Mouse (Mus musculus) MEL (cell line): ENCODE measurements around the gene Pola1. TPM values are rescaled to one million over a fixed set of nuclear protein-coding genes. Genes with fewer than 3 reads are reported as not detected.

Experiments used
- DNase-seq: peaks from one replicate; pipeline ENCODE4 v3.0.0; 2011; ENCODE audit warnings: low read depth, low spot score
- H3K27ac ChIP-seq: 2 replicates; pipeline ENCODE4 v1.5.1; 2012; ENCODE audit warnings: low read depth, mild to moderate bottlenecking, control low read depth, low read length, moderate library complexity; ENCODE audit not compliant: control insufficient read depth
- H3K27me3 ChIP-seq, 2 experiments: fragments of 150-350 bp in 1 of 2; sonication (generic) in 1 of 2; 2 replicates each; pipeline ENCODE4 v1.6.1; 2012; ENCODE audit warnings: low read length in 2 of 2, mild to moderate bottlenecking in 2 of 2, improper control_type of control experiment in 1 of 2, moderate library complexity in 1 of 2; ENCODE audit not compliant: insufficient read depth in 2 of 2, control insufficient read depth in 1 of 2
- H3K36me3 ChIP-seq, 2 experiments: 2 replicates each; pipeline ENCODE4 v1.6.1; 2012 to 2014; ENCODE audit warnings: low read length in 2 of 2, improper control_type of control experiment in 1 of 2, inconsistent platforms in 1 of 2, mild to moderate bottlenecking in 1 of 2; ENCODE audit not compliant: insufficient read depth in 2 of 2, control insufficient read depth in 1 of 2
- H3K4me1 ChIP-seq, 2 experiments: fragments of 150-350 bp in 1 of 2; sonication (generic) in 1 of 2; 2 replicates each; pipeline ENCODE4 v1.6.1; 2012; ENCODE audit warnings: low read length in 2 of 2, improper control_type of control experiment in 1 of 2, mild to moderate bottlenecking in 1 of 2; ENCODE audit not compliant: insufficient read depth in 2 of 2, control insufficient read depth in 1 of 2
- H3K4me3 ChIP-seq, 2 experiments: fragments of 150-350 bp in 1 of 2; sonication (generic) in 1 of 2; 2 replicates each; pipeline ENCODE4 v1.5.1; 2012; ENCODE audit warnings: low read depth in 2 of 2, low read length in 2 of 2, mild to moderate bottlenecking in 2 of 2, moderate library complexity in 2 of 2, control low read depth in 1 of 2, improper control_type of control experiment in 1 of 2; ENCODE audit not compliant: control insufficient read depth in 1 of 2, insufficient read depth in 1 of 2
- H3K79me2 ChIP-seq: 2 replicates; pipeline ENCODE4 v1.6.1; 2012; ENCODE audit warnings: mild to moderate bottlenecking, low read length, moderate library complexity; ENCODE audit not compliant: control insufficient read depth, poor library complexity, insufficient read depth
- H3K9ac ChIP-seq: 2 replicates; pipeline ENCODE4 v1.6.1; 2012; ENCODE audit warnings: low read depth, mild to moderate bottlenecking, control low read depth, low read length, moderate library complexity; ENCODE audit not compliant: control insufficient read depth, poor library complexity, severe bottlenecking
- H3K9me3 ChIP-seq: fragments of 150-350 bp; sonication (generic); replicated peaks from 2 replicates; pipeline ENCODE4 v1.6.1; 2012; ENCODE audit warnings: mild to moderate bottlenecking, low read length, improper control_type of control experiment, moderate library complexity; ENCODE audit not compliant: insufficient read depth
- CTCF ChIP-seq, 3 experiments: IDR thresholded peaks in 2 of 3; conservative IDR thresholded peaks in 1 of 3; 2 replicates each; pipeline ENCODE4 v1.5.1; 2011 to 2012; ENCODE audit warnings: low read length in 3 of 3, low read depth in 2 of 3, mild to moderate bottlenecking in 2 of 3, improper control_type of control experiment in 1 of 3, inconsistent platforms in 1 of 3, mixed read lengths in 1 of 3, moderate library complexity in 1 of 3; ENCODE audit not compliant: control insufficient read depth in 1 of 3, insufficient read depth in 1 of 3, poor library complexity in 1 of 3, severe bottlenecking in 1 of 3
- ELF1 ChIP-seq: IDR thresholded peaks from 2 replicates; pipeline ENCODE4 v1.6.1; 2014; ENCODE audit warnings: low read depth, mild to moderate bottlenecking, inconsistent platforms, low read length, improper control_type of control experiment, moderate library complexity
- EP300 ChIP-seq, 2 experiments: IDR thresholded peaks; 2 replicates each; pipeline ENCODE4 v1.6.1; 2011; ENCODE audit warnings: improper control_type of control experiment in 2 of 2, low read length in 2 of 2, low read depth in 1 of 2, mild to moderate bottlenecking in 1 of 2
- GATA1 ChIP-seq: IDR thresholded peaks from 2 replicates; pipeline ENCODE4 v1.6.1; 2011; ENCODE audit warnings: low read depth, low read length, improper control_type of control experiment
- KAT2A ChIP-seq: conservative IDR thresholded peaks from 2 replicates; pipeline ENCODE4 v1.6.1; 2012; ENCODE audit warnings: low read depth, low read length, improper control_type of control experiment, inconsistent platforms
- MEF2A ChIP-seq: IDR thresholded peaks from 2 replicates; pipeline ENCODE4 v1.6.1; 2014; ENCODE audit warnings: low read depth, mild to moderate bottlenecking, inconsistent platforms, low read length, improper control_type of control experiment; ENCODE audit not compliant: poor library complexity, insufficient replicate concordance, severe bottlenecking; ENCODE audit errors: extremely low read depth
- NRF1 ChIP-seq: IDR thresholded peaks from 2 replicates; pipeline ENCODE4 v1.6.1; 2014; ENCODE audit warnings: low read depth, mild to moderate bottlenecking, inconsistent platforms, low read length, improper control_type of control experiment, moderate library complexity; ENCODE audit not compliant: poor library complexity, insufficient read depth, severe bottlenecking
- POLR2AphosphoS2 ChIP-seq: IDR thresholded peaks from 2 replicates; pipeline ENCODE4 v1.6.1; 2011; ENCODE audit warnings: low read length, improper control_type of control experiment
- POLR2AphosphoS5 ChIP-seq: IDR thresholded peaks from 2 replicates; pipeline ENCODE4 v1.6.1; 2012; ENCODE audit warnings: low read depth, borderline replicate concordance, mild to moderate bottlenecking, inconsistent platforms, low read length, moderate library complexity, mixed read lengths
- RAD21 ChIP-seq: IDR thresholded peaks from 2 replicates; pipeline ENCODE4 v1.6.1; 2011; ENCODE audit warnings: mild to moderate bottlenecking, low read depth, low read length, improper control_type of control experiment
- RCOR1 ChIP-seq: IDR thresholded peaks from 2 replicates; pipeline ENCODE4 v1.6.1; 2012; ENCODE audit warnings: low read depth, mild to moderate bottlenecking, inconsistent platforms, low read length, improper control_type of control experiment
- SMC3 ChIP-seq: IDR thresholded peaks from 2 replicates; pipeline ENCODE4 v1.6.1; 2011; ENCODE audit warnings: low read depth, low read length, improper control_type of control experiment
- TAL1 ChIP-seq: IDR thresholded peaks from 2 replicates; pipeline ENCODE4 v1.6.1; 2012; ENCODE audit warnings: mild to moderate bottlenecking, inconsistent platforms, low read length, moderate library complexity, mixed read lengths
- ZC3H11A ChIP-seq: IDR thresholded peaks from 2 replicates; pipeline ENCODE4 v1.6.1; 2012; ENCODE audit warnings: low read depth, mild to moderate bottlenecking, inconsistent platforms, low read length, improper control_type of control experiment
- ZNF384 ChIP-seq: IDR thresholded peaks from 2 replicates; pipeline ENCODE4 v1.6.1; 2012; ENCODE audit warnings: low read depth, mild to moderate bottlenecking, inconsistent platforms, low read length, improper control_type of control experiment
- polyA plus RNA-seq, 2 experiments: library from polyadenylated mRNA; stranded (reverse) in 1 of 2; unstranded in 1 of 2; fragments of >175 nt in 1 of 2; fragments of >200 nt in 1 of 2; gene quantifications; 2 replicates each; pipeline versions ENCODE4 v1.2.1 to v1.2.4; 2012; ENCODE audit warnings: low replicate concordance in 2 of 2, low read depth in 1 of 2; ENCODE audit not compliant: insufficient read length in 2 of 2, insufficient read depth in 1 of 2, missing spikeins in 1 of 2
- total RNA-seq: library from RNA; depleted of rRNA; stranded (reverse); fragments of 300-350 nt; gene quantifications from 2 replicates; pipeline ENCODE4 v1.2.3, GENCODE M21; 2012

Gene Pola1
- total and polyA plus RNA-seq, 3 experiments = 26.8 to 38.7 (median 36.1) TPM

DNA sequence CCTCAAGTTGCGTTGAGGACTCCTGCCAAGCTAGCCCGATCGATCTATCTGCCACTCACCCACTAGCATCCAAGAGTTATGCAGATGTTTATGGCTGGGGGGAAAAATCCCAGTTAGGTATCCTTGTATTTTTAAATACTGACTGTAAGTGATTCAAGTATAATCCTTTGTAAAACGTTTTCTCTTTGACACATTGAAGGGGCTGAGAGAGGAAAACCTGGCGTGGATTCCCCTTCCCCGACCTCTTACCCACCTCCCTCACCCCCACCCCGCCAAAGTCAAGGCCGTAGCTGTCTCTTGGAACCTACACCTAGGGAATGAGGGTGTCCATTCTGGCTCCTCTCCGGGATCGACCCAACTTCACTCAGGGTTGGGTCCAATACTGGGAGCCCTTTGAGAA is 346.9 kb downstream of the Pola1 start:
- Histone ChIP-seq H3K36me3 (no peaks in the 10 kb centered on the region; a peak in 1 of 4 replicates), H3K9ac (no peak overlapping the region), H3K79me2 (no peaks in the 10 kb centered on the region), H3K4me1 (no peaks in the 10 kb centered on the region), H3K4me3 (no peak overlapping the region), H3K9me3 (no peaks in the 10 kb centered on the region), H3K27me3 (no peaks in the 10 kb centered on the region), H3K27ac (no peak overlapping the region)
- no peak for TF ChIP-seq TAL1
- no peak for TF ChIP-seq EP300 (IDR thresholded peaks at IDR 0.05; ENCODE audit: low read depth in 1 of 2, low read length in 2 of 2)
- no peak for TF ChIP-seq POLR2AphosphoS5
- no peak for DNase-seq

DNA sequence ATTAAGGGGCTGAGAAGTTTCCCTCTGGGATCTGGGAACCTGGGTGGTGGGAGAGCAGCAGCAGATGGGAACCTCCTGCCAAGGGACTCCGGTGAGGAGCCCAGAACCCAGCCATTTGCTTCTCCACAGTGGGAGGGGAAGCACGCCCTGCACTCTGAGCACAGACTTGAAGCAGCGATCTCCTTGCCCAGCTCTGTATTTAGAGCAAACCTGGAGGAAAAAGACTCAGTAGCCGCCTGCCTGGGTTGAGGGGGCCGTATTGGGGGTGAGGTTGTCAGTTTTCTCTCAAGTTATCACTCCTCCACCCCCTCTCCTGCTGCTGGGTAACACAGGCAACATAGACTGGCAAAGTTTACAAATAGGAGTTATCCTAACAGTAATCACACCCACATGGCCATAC is 350.2 kb downstream of the Pola1 start:
- no peak for DNase-seq
- TF ChIP-seq NRF1 (no peak), MEF2A (no peak), POLR2AphosphoS2 (no peak), KAT2A (no peak), GATA1 (no peak), ZNF384 (no peak)
- Histone ChIP-seq H3K27me3 (no peaks in the 10 kb centered on the region; a peak in 1 of 4 replicates), H3K79me2 (no peaks in the 10 kb centered on the region), H3K27ac (no peak overlapping the region), H3K36me3 (no peaks in the 10 kb centered on the region; a peak in 1 of 4 replicates), H3K4me3 (no peak overlapping the region), H3K9ac (no peak overlapping the region), H3K4me1 (0 out of 4 replicates have a peak, but pooled peaks cover 0 to 2% of the 10 kb centered on the region in 2 experiments), H3K9me3 (no peaks in the 10 kb centered on the region)

DNA sequence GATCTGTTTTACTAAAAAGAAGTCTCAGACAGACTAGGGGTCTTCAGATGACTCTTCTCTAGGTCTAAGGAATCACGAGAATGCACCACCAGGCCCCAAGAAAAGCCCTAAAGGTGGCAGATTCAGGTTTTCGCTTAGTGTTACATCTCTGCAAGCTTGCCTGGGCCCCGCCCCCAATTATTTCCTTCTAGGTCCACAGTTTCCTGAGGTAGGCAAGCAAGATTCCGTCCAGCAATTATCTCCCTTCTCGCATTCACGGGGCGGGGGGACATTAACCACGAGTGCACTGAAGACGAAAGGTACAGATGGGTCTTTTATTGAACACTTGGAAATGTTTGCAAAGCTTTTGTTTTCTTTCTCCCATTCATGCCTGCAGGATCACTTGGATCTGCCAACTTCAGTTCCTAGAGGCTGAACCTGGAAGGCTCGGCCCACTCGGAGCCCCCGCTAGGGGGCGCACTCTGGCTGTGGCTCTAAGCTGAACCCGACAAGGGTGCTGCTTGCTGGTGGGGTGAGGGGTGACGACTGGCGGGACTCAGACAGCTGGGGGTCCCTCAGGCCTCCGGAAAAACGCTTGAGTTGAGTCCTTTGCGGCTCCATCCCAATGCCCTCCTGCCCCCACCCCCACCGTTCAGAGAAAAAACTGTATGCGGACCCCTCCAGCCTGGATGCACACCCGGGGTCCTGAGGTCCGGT is 350.8 kb downstream of the Pola1 start:
- Histone ChIP-seq H3K27ac (no peak overlapping the region), H3K9ac (no peak overlapping the region), H3K27me3 (no peaks in the 10 kb centered on the region; a peak in 1 of 4 replicates), H3K4me3 (no peak overlapping the region)
- peak; percentile 60 for DNase-seq
- TF ChIP-seq RAD21 (peak; percentile 61), ELF1 (no peak), ZNF384 (no peak), CTCF (IDR thresholded peaks at IDR 0.05 in 2 of 3, conservative IDR thresholded peaks at IDR 0.05 in 1 of 3; ENCODE audit: control insufficient read depth in 1 of 3, insufficient read depth in 1 of 3, low read depth in 2 of 3, low read length in 3 of 3, poor library complexity in 1 of 3, severe bottlenecking in 1 of 3) (peak; percentile 65 to 89 (median 66)), RCOR1 (no peak), SMC3 (peak; percentile 70), KAT2A (no peak), ZC3H11A (peak; percentile 33)
- TF ChIP-seq, all 39 proteins: peak for 4
- Histone ChIP-seq H3K9me3 (no peaks in the 10 kb centered on the region), H3K79me2 (no peaks in the 10 kb centered on the region), H3K4me1 (0 out of 4 replicates have a peak, but pooled peaks cover 0 to 2% of the 10 kb centered on the region in 2 experiments), H3K36me3 (no peaks in the 10 kb centered on the region; a peak in 1 of 4 replicates)
